Mouse (Mus musculus) cortical plate, adult 2 months (tissue): ENCODE results near the gene Rec114.

Source experiments
- CTCF ChIP-seq: fragments of 200-500 bp; IDR thresholded peaks from 2 replicates; pipeline ENCODE4 v1.5.1; 2011; ENCODE audit warnings: mild to moderate bottlenecking, control low read depth, low read length; ENCODE audit not compliant: insufficient read depth; ENCODE audit errors: extremely low read depth
- POLR2A ChIP-seq: fragments of 200-500 bp; IDR thresholded peaks from 2 replicates; pipeline ENCODE4 v1.6.1; 2011; ENCODE audit warnings: mild to moderate bottlenecking, low read length, control low read depth; ENCODE audit not compliant: insufficient read depth; ENCODE audit errors: extremely low read depth

DNA sequence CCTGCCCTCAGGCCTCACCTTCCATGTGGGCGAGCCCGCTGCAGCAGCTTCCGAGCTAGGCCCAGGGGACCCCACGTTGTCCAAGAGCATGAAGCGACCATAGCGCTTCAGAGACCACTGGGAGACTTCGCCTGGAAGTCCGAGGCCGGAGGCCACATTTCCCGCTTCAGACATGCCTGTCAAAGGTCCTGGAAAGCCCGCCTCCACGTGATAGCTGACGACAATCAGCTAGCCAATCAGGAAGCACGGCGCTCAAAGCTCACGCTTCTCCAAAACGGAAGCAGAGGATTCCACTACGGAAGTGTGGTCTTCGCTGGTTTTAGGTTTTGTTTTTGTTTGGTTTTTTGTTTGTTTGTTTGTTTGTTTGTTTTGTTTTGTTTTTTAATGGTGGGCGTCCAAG is 2.4 kb downstream of the Rec114 start:
- TF ChIP-seq CTCF (no peak), POLR2A (no peak)
